ENCODE assay signal across 32 mouse cellular contexts in genomic region chr2:17984774-17985173, GRCm38 (mm10). TPM values are rescaled to one million over a fixed set of nuclear protein-coding genes. Genes with fewer than 3 reads are reported as not detected.
DNase-seq lines count a peak whose midpoint lies in the region; ATAC-seq and TF ChIP-seq lines count a peak whose summit lies in the region.
"Had no signal": no experiment of that assay in that cellular context is flagged by ENCODE, and none has a peak within 500 bp of the region (broad histone marks: within the 10 kb centered on the region; RNA-seq: fewer than 3 reads in every experiment).

No protein-coding gene starts in this region.

- DNase-seq in kidney, adult 2 months = peak; percentile 20
- no peak for DNase-seq in kidney, adult 18-20 months
- DNase-seq in kidney, postnatal 10 days = peak; percentile 24
- peak; percentile 19 for DNase-seq in liver, adult 2 months (ENCODE audit: extremely low read depth, low read depth, low spot score)
- DNase-seq in liver = no peak
- no peak for DNase-seq in spleen, postnatal 10 days (ENCODE audit: low spot score in 2 of 2)
- DNase-seq: adrenal gland, postnatal 10 days; adrenal gland, postnatal 36 days; cerebellum, adult 18-20 months; cerebellum, adult 9-10 months; cerebellum, postnatal 14 days; forebrain, postnatal 0 days; gastrocnemius, adult 2 months; gastrocnemius, postnatal 14 days; heart, adult 11 months had no signal

- H3K9ac ChIP-seq in kidney, embryonic 14.5 days (ENCODE audit: low read depth, low read length) = no peak overlapping the region
- no peak overlapping the region for H3K9ac ChIP-seq in liver, adult 2 months (ENCODE audit: low read depth, low read length)
- H3K9ac ChIP-seq: embryonic facial prominence, embryonic 12.5 days; embryonic facial prominence, embryonic 15.5 days; forebrain, postnatal 0 days; hindbrain, embryonic 12.5 days had no signal

- H3K4me3 ChIP-seq in kidney, adult 2 months (ENCODE audit: insufficient read depth, low read depth, low read length) = no peak overlapping the region
- no peak overlapping the region for H3K4me3 ChIP-seq in kidney, embryonic 14.5 days (ENCODE audit: low read length)
- no peak overlapping the region for H3K4me3 ChIP-seq in liver, adult 2 months (ENCODE audit: insufficient read depth, low read depth, low read length)
- H3K4me3 ChIP-seq: embryonic facial prominence, embryonic 12.5 days; embryonic facial prominence, embryonic 15.5 days; gastrocnemius, adult 2 months; hindbrain, embryonic 12.5 days had no signal

- no peaks in the 10 kb centered on the region for H3K36me3 ChIP-seq in kidney, adult 2 months (ENCODE audit: control insufficient read depth, insufficient read depth, low read length)
- no peaks in the 10 kb centered on the region for H3K36me3 ChIP-seq in kidney, embryonic 14.5 days (ENCODE audit: control insufficient read depth, insufficient read depth, low read length)
- H3K36me3 ChIP-seq in liver, adult 2 months (ENCODE audit: control insufficient read depth, insufficient read depth, low read length) = no peaks in the 10 kb centered on the region
- H3K36me3 ChIP-seq: embryonic facial prominence, embryonic 12.5 days; embryonic facial prominence, embryonic 15.5 days; hindbrain, embryonic 12.5 days had no signal

- no peak for TF ChIP-seq POLR2A in kidney, adult 2 months (IDR thresholded peaks at IDR 0.05; ENCODE audit: low read depth, low read length)
- TF ChIP-seq POLR2A in liver, adult 2 months (IDR thresholded peaks at IDR 0.05; ENCODE audit: extremely low read depth, insufficient read depth, low read length) = no peak

- WGBS in kidney, adult 2 months = 85% methylated on average over 3 of the region's 3 CpGs
- WGBS in kidney, embryonic 14.5 days = 81% methylated on average over 3 of the region's 3 CpGs
- WGBS in liver, adult 2 months = 93% methylated on average over 3 of the region's 3 CpGs

- ATAC-seq in kidney, embryonic 14.5 days (ENCODE audit: low FRiP score, low TSS enrichment) = no peak
- ATAC-seq: activated CD4-positive, CD25-positive, alpha-beta regulatory T cell, adult 4 months; forebrain, embryonic 14.5 days; forebrain, postnatal 0 days had no signal

- no peaks in the 10 kb centered on the region for H3K4me1 ChIP-seq in kidney, adult 2 months (ENCODE audit: control insufficient read depth, insufficient read depth, low read length)
- H3K4me1 ChIP-seq in kidney, embryonic 14.5 days (ENCODE audit: control insufficient read depth, insufficient read depth, low read length) = no peaks in the 10 kb centered on the region
- no peaks in the 10 kb centered on the region; the same call in 1 of the 2 replicates for H3K4me1 ChIP-seq in liver, adult 2 months (ENCODE audit: control insufficient read depth, insufficient read depth, low read length)
- H3K4me1 ChIP-seq: embryonic facial prominence, embryonic 12.5 days; embryonic facial prominence, embryonic 15.5 days; hindbrain, embryonic 12.5 days had no signal

- no peak overlapping the region for H3K4me2 ChIP-seq in kidney, embryonic 14.5 days (replicated peaks; ENCODE audit: low read depth, low read length)
- H3K4me2 ChIP-seq: embryonic facial prominence, embryonic 12.5 days; embryonic facial prominence, embryonic 15.5 days; heart, embryonic 11.5 days; hindbrain, embryonic 12.5 days had no signal

- no peak overlapping the region for H3K27ac ChIP-seq in kidney, adult 2 months (ENCODE audit: insufficient read depth, low read depth, low read length)
- H3K27ac ChIP-seq in kidney, embryonic 14.5 days (ENCODE audit: low read depth, low read length) = no peak overlapping the region
- H3K27ac ChIP-seq in liver, adult 2 months (replicated peaks; ENCODE audit: insufficient read depth, low read depth, low read length) = no peak overlapping the region
- H3K27ac ChIP-seq: embryonic facial prominence, embryonic 12.5 days; embryonic facial prominence, embryonic 15.5 days; gastrocnemius, adult 2 months; hindbrain, embryonic 12.5 days had no signal

- no peaks in the 10 kb centered on the region for H3K9me3 ChIP-seq in kidney, embryonic 14.5 days (ENCODE audit: control insufficient read depth, low read length)
- H3K9me3 ChIP-seq: embryonic facial prominence, embryonic 12.5 days; embryonic facial prominence, embryonic 15.5 days; hindbrain, embryonic 12.5 days had no signal

- no peaks in the 10 kb centered on the region for H3K27me3 ChIP-seq in kidney, adult 2 months (replicated peaks; ENCODE audit: control insufficient read depth, insufficient read depth, low read length)
- H3K27me3 ChIP-seq in kidney, embryonic 14.5 days (ENCODE audit: control insufficient read depth, insufficient read depth, low read length) = no peaks in the 10 kb centered on the region
- no peaks in the 10 kb centered on the region for H3K27me3 ChIP-seq in liver, adult 2 months (ENCODE audit: control insufficient read depth, insufficient read depth, low read length)
- H3K27me3 ChIP-seq: embryonic facial prominence, embryonic 12.5 days; embryonic facial prominence, embryonic 15.5 days; hindbrain, embryonic 12.5 days had no signal

- H3K79me2 ChIP-seq in liver, adult 2 months (ENCODE audit: control insufficient read depth, insufficient read depth, low read length) = no peaks in the 10 kb centered on the region

- TF ChIP-seq CTCF in kidney, adult 2 months (conservative IDR thresholded peaks at IDR 0.05; ENCODE audit: insufficient read depth, insufficient read length, low read depth, low read length) = no peak
- TF ChIP-seq CTCF in liver, adult 2 months (IDR thresholded peaks at IDR 0.05; ENCODE audit: low read depth, low read length) = no peak

RNA-seq across cellular contexts. Expression of gene H2al2a, which starts 12.0 kb away (rescaled TPM):
- 0.41 TPM in 1 of 2 replicates, not detected in the other for polyA plus RNA-seq in kidney, adult 2 months (2012; rRNA removed)
- not detected in 2 replicates for polyA plus RNA-seq in kidney, embryonic 14.5 days (2014; fragmentation: Nextera tagmentation; extraction: Ambion mirVana)
- not detected in 2 replicates for total RNA-seq in liver, adult 2 months (2014; rRNA removed)
- not detected in 2 replicates for polyA plus RNA-seq in liver, adult 2 months (2012; rRNA removed)
- total RNA-seq: adrenal gland, adult 18-20 months; adrenal gland, postnatal 10 days; adrenal gland, postnatal 36 days; ES-E14; forebrain, postnatal 0 days; gastrocnemius, adult 2 months; gastrocnemius, postnatal 14 days; gastrocnemius, postnatal 4 days; heart, adult 8-10 months; heart, postnatal 25 days; hematopoietic stem cell, adult 5-6 weeks had no signal
- polyA plus RNA-seq: activated CD4-positive, CD25-positive, alpha-beta regulatory T cell, adult 4 months; embryonic facial prominence, embryonic 12.5 days; embryonic facial prominence, embryonic 15.5 days; forebrain, embryonic 11.5 days; forebrain, embryonic 14.5 days; forebrain, postnatal 0 days; frontal cortex, adult 2 months; heart, embryonic 11.5 days; heart, embryonic 14.5 days; heart, postnatal 0 days; hindbrain, embryonic 12.5 days had no signal

RNA-seq across cellular contexts. Expression of gene A930004D18Rik, which starts 52.8 kb away (rescaled TPM):
- 1.7 and 2.8 TPM in 2 replicates for polyA plus RNA-seq in kidney, adult 2 months (2012; rRNA removed)
- 9.4 and 10.0 TPM in 2 replicates for polyA plus RNA-seq in kidney, embryonic 14.5 days (2014; fragmentation: Nextera tagmentation; extraction: Ambion mirVana)
- total RNA-seq in liver, adult 2 months (2014; rRNA removed) = 2.3 and 2.8 TPM in 2 replicates
- polyA plus RNA-seq in liver, adult 2 months (2012; rRNA removed) = 1.4 and 1.9 TPM in 2 replicates
- total RNA-seq: hematopoietic stem cell, adult 5-6 weeks had no signal

Comparison
In these comparisons a context has a peak if more than half of its experiments do, and no peak if none do; other contexts are left out.
1. DNase-seq: peak in kidney, adult 2 months (single experiment), kidney, postnatal 10 days (single experiment) and liver, adult 2 months (single experiment); none in kidney, adult 18-20 months (single experiment), liver (single experiment) and spleen, postnatal 10 days (0 of 2).